ENCODE assay signal across 12 mouse cellular contexts in genomic region chr1:123765511-123765910, GRCm38 (mm10).
"Had no signal": no experiment of that assay in that cellular context is flagged by ENCODE, and none has a peak within 500 bp of the region (broad histone marks: within the 10 kb centered on the region; RNA-seq: fewer than 3 reads in every experiment).

No protein-coding gene starts in this region.

- ATAC-seq: midbrain, embryonic 16.5 days had no signal

- DNase-seq: lung, adult 18-20 months; lung, embryonic 14.5 days; lung, postnatal 10 days; lung, postnatal 4 days; midbrain, embryonic 14.5 days; retina, postnatal 1 day; right cerebral cortex, postnatal 25 days; right cerebral cortex, postnatal 4 days; spleen, adult 18-20 months; thymus, postnatal 14 days; thymus, postnatal 36 days had no signal
